ENCODE assay signal across 8 mouse cellular contexts in the genomic region with DNA sequence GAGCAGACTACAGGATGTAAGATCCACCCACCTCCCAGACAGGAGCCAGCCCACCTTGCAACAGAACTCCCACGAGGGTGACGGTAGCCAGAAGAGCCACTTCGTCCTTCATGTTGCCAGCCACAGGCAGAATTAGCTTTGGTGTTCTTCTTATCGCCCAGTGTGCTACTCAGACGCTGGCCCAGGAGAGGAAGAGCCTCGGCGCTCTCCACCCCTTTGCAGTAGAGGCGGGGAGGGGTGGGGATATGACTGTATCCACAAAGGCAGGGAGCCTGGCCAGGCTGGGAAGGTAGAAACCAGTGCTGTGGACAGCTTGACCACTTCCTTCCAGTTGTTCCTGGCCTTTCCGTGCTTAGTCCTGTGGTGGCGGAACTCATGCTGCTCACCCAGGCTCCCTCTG. TPM values are rescaled to one million over a fixed set of nuclear protein-coding genes. Genes with fewer than 3 reads are reported as not detected.
DNase-seq lines count a peak whose midpoint lies in the region; ATAC-seq and TF ChIP-seq lines count a peak whose summit lies in the region.

A gene (minus strand): TSS at position 293 of the 400 bp plus-strand sequence.

- H3K4me3 ChIP-seq in heart, embryonic 10.5 days, result peak within 1 kb of the TSS; percentile 75
- peak within 1 kb of the TSS; percentile 52 for H3K4me3 ChIP-seq in limb, embryonic 12.5 days (replicated peaks)
- no peak within 1 kb of the TSS for H3K4me3 ChIP-seq in myocyte

- H3K9ac ChIP-seq in limb, embryonic 12.5 days (replicated peaks), result no peak within 1 kb of the TSS

- peak within 1 kb of the TSS; percentile 82 for H3K4me2 ChIP-seq in limb, embryonic 12.5 days
- no peak within 1 kb of the TSS for H3K4me2 ChIP-seq in myocyte (ENCODE audit: low read depth)

- H3ac ChIP-seq in myocyte (ENCODE audit: control insufficient read depth, insufficient read length), result peak within 1 kb of the TSS; percentile 6

- intact Hi-C loops in heart, postnatal 10 days (cut with DNase I), result loop anchor here (5.0 to 10.0 kb wide), 2 partner anchors 54 to 254 kb away; a partner anchor contains a TSS

- DNase-seq in heart, adult 18-20 months, result peak; percentile 45 to 78
- DNase-seq in heart, postnatal 10 days, result no peak
- DNase-seq in adrenal gland, adult 8-10 months, result no peak
- DNase-seq in heart, embryonic 10.5 days (ENCODE audit: low spot score), result no peak
- DNase-seq in thymus, postnatal 0 days (ENCODE audit: low spot score), result no peak
- no peak for DNase-seq in left cerebral cortex, adult 18-20 months (ENCODE audit: low spot score in 2 of 2)

- H3K9me3 ChIP-seq in heart, embryonic 10.5 days, result no peaks in the 10 kb centered on the region
- no peaks in the 10 kb centered on the region for H3K9me3 ChIP-seq in limb, embryonic 12.5 days

- peaks cover 27% of the 10 kb centered on the region for H3K4me1 ChIP-seq in heart, embryonic 10.5 days
- H3K4me1 ChIP-seq in limb, embryonic 12.5 days (replicated peaks), result peaks cover 12% of the 10 kb centered on the region; the same call in 1 of the 2 replicates

- ATAC-seq in limb, embryonic 12.5 days (ENCODE audit: insufficient number of reproducible peaks, insufficient read depth, low FRiP score, low TSS enrichment, low read depth), result no peak

- WGBS in heart, embryonic 10.5 days, result 16% methylated on average over 10 of the region's 10 CpGs
- 46% methylated on average over 10 of the region's 10 CpGs for WGBS in limb, embryonic 12.5 days

- H3K79me2 ChIP-seq in myocyte (ENCODE audit: control insufficient read depth, insufficient read depth), result no peaks in the 10 kb centered on the region

- H3K27me3 ChIP-seq in heart, embryonic 10.5 days (ENCODE audit: insufficient read depth, poor library complexity, severe bottlenecking), result peaks cover 51% of the 10 kb centered on the region
- peaks cover 48% of the 10 kb centered on the region for H3K27me3 ChIP-seq in limb, embryonic 12.5 days
- H3K27me3 ChIP-seq in myocyte (ENCODE audit: control insufficient read depth, insufficient read depth, insufficient read length), result no peaks in the 10 kb centered on the region

- H3K27ac ChIP-seq in heart, embryonic 10.5 days, result no peak within 1 kb of the TSS
- H3K27ac ChIP-seq in limb, embryonic 12.5 days, result no peak within 1 kb of the TSS

- peaks cover 17% of the 10 kb centered on the region for H3K36me3 ChIP-seq in heart, embryonic 10.5 days
- H3K36me3 ChIP-seq in limb, embryonic 12.5 days, result peaks cover 18% of the 10 kb centered on the region
- peaks cover 11% of the 10 kb centered on the region for H3K36me3 ChIP-seq in myocyte (ENCODE audit: control insufficient read depth, insufficient read depth)

- TF ChIP-seq POLR2A in myocyte (IDR thresholded peaks at IDR 0.05; ENCODE audit: insufficient read length, low read depth), result no peak

TF ChIP-seq in myocyte, 11 proteins besides CTCF, POLR2A, EP300 and RAD21:
- no peak for TF ChIP-seq TCF12 (IDR thresholded peaks at IDR 0.05; ENCODE audit: insufficient read depth, poor library complexity, severe bottlenecking)
- no peak for TF ChIP-seq POLR2AphosphoS2 (IDR thresholded peaks at IDR 0.05; ENCODE audit: insufficient read length, low read depth)
- no peak for TF ChIP-seq E2F4 (IDR thresholded peaks at IDR 0.05; ENCODE audit: insufficient read depth)
- TF ChIP-seq MAX (IDR thresholded peaks at IDR 0.05; ENCODE audit: low read depth), result no peak
- no peak for TF ChIP-seq REST (IDR thresholded peaks at IDR 0.05; ENCODE audit: insufficient read depth, insufficient read length)
- no peak for TF ChIP-seq USF1 (IDR thresholded peaks at IDR 0.05; ENCODE audit: low read depth)
- TF ChIP-seq SRF (IDR thresholded peaks at IDR 0.05; ENCODE audit: control insufficient read depth, insufficient read length, low read depth), result no peak
- TF ChIP-seq CEBPB (IDR thresholded peaks at IDR 0.05; ENCODE audit: insufficient read depth, poor library complexity, severe bottlenecking), result no peak
- no peak for TF ChIP-seq MYOD1 (IDR thresholded peaks at IDR 0.05; ENCODE audit: control insufficient read depth in 1 of 3, insufficient read length in 2 of 3, low read depth in 2 of 3)
- TF ChIP-seq TCF3 (IDR thresholded peaks at IDR 0.05; ENCODE audit: insufficient read length, low read depth), result no peak
- TF ChIP-seq MYOG (IDR thresholded peaks at IDR 0.05; ENCODE audit: control insufficient read depth in 1 of 3, insufficient read depth in 1 of 3, insufficient read length in 2 of 3, low read depth in 2 of 3), result no peak

RNA-seq across cellular contexts. Expression of the gene that starts here (rescaled TPM):
- total RNA-seq in heart, adult 18-20 months (2021), result 10 to 100 TPM in 1 of 2 experiments, 1 to 10 TPM in 1; 5.9 to 10.2 TPM
- 1 to 10 TPM; 5.0 to 5.9 TPM for total RNA-seq in heart, postnatal 10 days (2021)
- total RNA-seq in adrenal gland, adult 8-10 months (2022), result 10 to 100 TPM in 3 of 4 experiments, 1 to 10 TPM in 1; 8.3 to 28.7 (median 11.8) TPM
- 0.42 and 0.60 TPM in 2 replicates for polyA plus RNA-seq in heart, embryonic 10.5 days (2016; fragmentation: Nextera tagmentation; extraction: Ambion mirVana)
- 0.47 and 1.0 TPM in 2 replicates for polyA plus RNA-seq in limb, embryonic 12.5 days (2016; fragmentation: Nextera tagmentation; extraction: Ambion mirVana)
- 1.8 TPM for polyA plus RNA-seq in myocyte (2012; fragmentation: generic; extraction: Trizol)
- polyA plus RNA-seq in thymus, postnatal 0 days (2015; fragmentation: Nextera tagmentation; extraction: Ambion mirVana), result 3.5 and 3.7 TPM in 2 replicates
- 1 to 10 TPM; 6.1 to 7.0 TPM for total RNA-seq in left cerebral cortex, adult 18-20 months (2021)

Comparison
In these comparisons a context has a peak if more than half of its experiments do, and no peak if none do; other contexts are left out.
1. DNase-seq: peak in heart, adult 18-20 months (2 of 2); none in heart, postnatal 10 days (0 of 2), adrenal gland, adult 8-10 months (single experiment), heart, embryonic 10.5 days (single experiment), thymus, postnatal 0 days (single experiment) and left cerebral cortex, adult 18-20 months (0 of 2).